Mouse (Mus musculus) limb, embryonic 12.5 days (tissue): ENCODE measurements around the gene Rpl36. TPM values are rescaled to one million over a fixed set of nuclear protein-coding genes. Genes with fewer than 3 reads are reported as not detected.
"Not testable (repeated sequence)": the region's sequence is repeated elsewhere in the genome, so short reads cannot be mapped to it uniquely, and the experiment has no call there.

Experiments
- ATAC-seq: fragments of 200-750 bp; cut with Nextera tagmentation; 2 replicates; pipeline ENCODE4 v1.8.0; 2017; ENCODE audit warnings: low read depth, moderate TSS enrichment; ENCODE audit not compliant: insufficient number of reproducible peaks, insufficient read depth, low FRiP score, low TSS enrichment
- H3K27ac ChIP-seq: fragments of 300-500 bp; sonication (generic); 2 replicates; pipeline ENCODE4 v1.5.1; 2016; ENCODE audit warnings: mild to moderate bottlenecking, moderate library complexity
- H3K27me3 ChIP-seq: fragments of 300-500 bp; sonication (generic); 2 replicates; pipeline ENCODE4 v1.6.1; 2016; ENCODE audit warnings: mild to moderate bottlenecking, moderate library complexity
- H3K36me3 ChIP-seq: fragments of 300-500 bp; sonication (generic); 2 replicates; pipeline ENCODE4 v1.6.1; 2016; ENCODE audit warnings: mild to moderate bottlenecking, moderate library complexity
- H3K4me1 ChIP-seq: fragments of 300-500 bp; sonication (generic); replicated peaks from 2 replicates; pipeline ENCODE4 v1.6.1; 2016
- H3K4me2 ChIP-seq: fragments of 300-500 bp; sonication (generic); 2 replicates; pipeline ENCODE4 v1.6.1; 2016; ENCODE audit warnings: mild to moderate bottlenecking, moderate library complexity
- H3K4me3 ChIP-seq: fragments of 300-500 bp; sonication (generic); replicated peaks from 2 replicates; pipeline ENCODE4 v1.5.1; 2016; ENCODE audit warnings: mild to moderate bottlenecking
- H3K9ac ChIP-seq: fragments of 300-500 bp; sonication (generic); replicated peaks from 2 replicates; pipeline ENCODE4 v1.6.1; 2016; ENCODE audit warnings: mild to moderate bottlenecking, moderate library complexity
- H3K9me3 ChIP-seq: fragments of 300-500 bp; sonication (generic); 2 replicates; pipeline ENCODE4 v1.6.1; 2016; ENCODE audit warnings: mild to moderate bottlenecking, moderate library complexity
- WGBS: fragments of 180-500 bp; shearing (Covaris S2); methylation state at CpG from one replicate; pipeline ENCODE4 v1.1.7; 2016; 5-methylcytosine and 5-hydroxymethylcytosine counted together
- polyA plus RNA-seq: library from polyadenylated mRNA; unstranded; fragments of >200 nt; fragmentation: Nextera tagmentation; extraction: Ambion mirVana; gene quantifications from 2 replicates; pipeline ENCODE4 v1.2.1, GENCODE M21; 2016

Rpl36 gene
- polyA plus RNA-seq, 1 experiment from 2014 or later: 1,768 TPM

DNA sequence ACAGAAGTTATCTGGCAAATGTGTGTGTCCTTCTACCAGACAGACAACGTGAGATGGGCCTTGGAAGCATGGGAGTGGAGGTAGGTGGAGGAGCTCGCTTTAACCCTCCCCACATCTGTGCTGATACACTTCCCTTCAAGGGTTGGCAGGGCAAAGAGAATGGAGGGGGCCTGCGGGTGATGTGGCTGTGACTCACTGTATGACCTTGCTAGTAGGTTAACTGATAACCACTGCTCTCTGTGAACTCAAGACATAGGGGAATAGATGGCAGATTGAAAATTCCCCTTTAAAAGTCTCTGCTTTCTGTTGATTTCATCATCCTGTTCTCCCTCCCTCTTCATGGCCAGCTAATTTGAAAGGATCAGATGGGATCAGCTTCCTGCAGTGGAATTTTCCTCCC, 12.3 kb downstream of the Rpl36 start:
- WGBS: 81% methylated on average over 3 of the region's 3 CpGs

DNA sequence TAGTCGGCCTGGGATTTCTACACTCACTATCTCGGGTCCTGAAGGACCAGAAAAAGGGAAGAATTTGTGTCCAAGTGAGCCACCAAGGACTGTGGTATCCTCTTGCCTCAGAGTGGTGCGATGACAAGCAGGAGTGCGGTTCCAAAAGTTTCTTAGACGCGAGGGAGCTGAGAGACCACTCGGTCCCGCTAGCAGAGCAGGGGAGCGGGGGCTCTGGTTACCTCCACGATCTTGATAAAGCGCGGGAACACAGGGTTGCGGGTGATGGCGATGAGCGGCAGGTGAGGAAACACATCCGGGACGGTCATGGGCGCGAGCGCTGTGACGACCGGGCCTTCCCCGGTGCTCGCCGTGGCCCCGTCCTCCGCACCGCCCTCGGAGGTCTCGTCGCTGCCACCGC, 13.0 kb downstream of the Rpl36 start:
- Histone ChIP-seq H3K9me3 (no peaks in the 10 kb centered on the region), H3K36me3 (peaks cover 33% of the 10 kb centered on the region), H3K27ac (peak overlapping the region; percentile 80), H3K9ac (peak overlapping the region; percentile 90), H3K4me3 (peak overlapping the region; percentile 94), H3K27me3 (no peaks in the 10 kb centered on the region), H3K4me1 (peaks cover 19% of the 10 kb centered on the region), H3K4me2 (peak overlapping the region; percentile 86)
- ATAC-seq: no peak; the same call in 1 of the 2 replicates
- WGBS: under 1% methylated on average over 32 of the region's 32 CpGs

More for the DNA sequence above, 12.3 kb downstream of the Rpl36 start:
- Histone ChIP-seq H3K4me1 (peaks cover 19% of the 10 kb centered on the region), H3K27ac (no peak overlapping the region), H3K4me3 (peak overlapping the region; percentile 94), H3K4me2 (peak overlapping the region; percentile 86), H3K27me3 (no peaks in the 10 kb centered on the region), H3K9ac (no peak overlapping the region), H3K9me3 (no peaks in the 10 kb centered on the region), H3K36me3 (peaks cover 41% of the 10 kb centered on the region)
- ATAC-seq: no peak

DNA sequence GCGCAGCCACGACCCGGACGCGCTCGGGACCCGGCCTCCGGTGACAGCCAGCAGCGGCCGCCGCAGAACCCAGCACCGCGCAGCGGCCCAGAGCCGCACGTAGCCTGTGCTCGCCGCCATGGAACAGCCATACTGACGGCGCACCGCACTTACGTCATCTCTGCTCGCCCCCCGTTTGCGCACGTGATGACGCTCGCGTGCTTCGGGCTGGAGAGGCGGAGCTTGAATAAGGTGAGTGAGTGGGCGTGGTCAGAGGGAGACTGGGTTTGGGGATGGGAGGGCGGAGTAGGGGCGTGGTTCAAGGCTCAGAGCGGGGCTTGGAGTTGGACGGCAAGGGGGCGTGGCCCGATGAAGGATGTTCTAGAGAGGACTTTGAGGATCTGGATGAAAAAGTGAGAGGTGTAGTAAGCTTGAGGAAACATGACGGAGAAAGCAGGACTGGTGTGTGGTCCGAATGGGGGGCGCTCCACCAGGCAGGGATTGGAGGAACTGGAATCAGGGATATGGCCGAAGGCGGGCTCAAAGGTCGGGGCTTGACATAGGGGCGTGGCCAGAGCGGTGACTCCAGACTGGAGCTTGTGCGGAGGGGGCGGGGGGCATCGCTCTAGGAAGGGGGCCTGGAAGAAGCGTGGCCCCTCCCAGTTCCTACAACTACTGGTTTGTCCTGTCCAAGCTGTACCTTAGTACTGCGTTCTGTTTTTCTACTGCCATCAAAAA, 13.7 kb downstream of the Rpl36 start, which contains the start of gene Lonp1:
Lonp1 (minus strand) TSS at position 134 of the 717 bp plus-strand sequence.
- peak; percentile 88 for ATAC-seq
- Histone ChIP-seq H3K4me2 (peak within 1 kb of the TSS; percentile 86), H3K27me3 (no peaks in the 10 kb centered on the region), H3K4me3 (peak within 1 kb of the TSS; percentile 94), H3K9ac (peak within 1 kb of the TSS; percentile 90), H3K27ac (peak within 1 kb of the TSS; percentile 88), H3K4me1 (peaks cover 19% of the 10 kb centered on the region), H3K9me3 (no peaks in the 10 kb centered on the region), H3K36me3 (peaks cover 27% of the 10 kb centered on the region)
- WGBS: 0% methylated on average over 47 of the region's 51 CpGs

DNA sequence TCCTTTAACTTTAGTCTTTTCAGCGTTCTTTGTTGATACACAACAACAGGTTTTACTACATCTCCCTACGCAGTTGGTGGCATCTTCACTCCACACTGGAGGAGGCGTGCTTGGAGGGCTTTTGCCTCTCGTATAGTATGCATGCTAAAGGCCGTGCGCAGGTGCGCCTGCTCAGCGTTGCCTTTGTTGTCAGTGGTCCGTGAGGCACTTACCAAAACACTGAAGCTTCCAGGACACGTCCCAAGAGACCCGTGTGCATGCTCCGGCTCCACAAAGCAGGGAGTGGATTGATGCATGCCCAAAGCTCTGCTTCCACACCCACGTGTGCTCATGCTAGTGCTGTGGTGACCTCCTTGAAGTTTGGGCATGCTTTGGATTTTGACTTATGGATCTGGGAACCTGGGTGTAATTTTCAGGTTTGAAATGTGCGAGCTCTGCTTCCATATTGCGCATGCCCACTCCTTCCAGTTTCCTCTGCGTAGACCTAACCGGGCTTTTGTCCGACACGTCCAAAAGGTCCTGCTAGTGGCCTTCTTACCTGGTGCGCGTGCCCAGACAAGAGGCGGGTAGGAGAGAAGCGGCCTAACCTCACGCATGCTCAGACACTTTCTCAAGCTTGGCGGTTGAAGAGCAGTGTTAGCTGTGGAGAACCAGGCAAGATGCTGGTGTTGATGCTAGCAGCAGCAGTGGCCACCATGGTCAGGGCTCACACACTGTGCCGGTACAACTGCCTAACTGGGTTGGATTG, 14.5 kb downstream of the Rpl36 start, which contains the start of gene Catsperd:
Catsperd (plus strand) TSS at position 614 of the 748 bp plus-strand sequence.
- H3K4me1 ChIP-seq: peaks cover 19% of the 10 kb centered on the region
- WGBS: 8% methylated on average over 26 of the region's 26 CpGs
- no peaks in the 10 kb centered on the region for H3K27me3 ChIP-seq
- H3K9me3 ChIP-seq: no peaks in the 10 kb centered on the region
- H3K4me3 ChIP-seq: peak within 1 kb of the TSS; percentile 94
- H3K27ac ChIP-seq: peak within 1 kb of the TSS; percentile 88
- ATAC-seq: peak; percentile 18; the same call in 1 of the 2 replicates
- peak within 1 kb of the TSS; percentile 45 for H3K9ac ChIP-seq
- peak within 1 kb of the TSS; percentile 86 for H3K4me2 ChIP-seq
- peaks cover 19% of the 10 kb centered on the region for H3K36me3 ChIP-seq

GRCm38 (mm10) chr17:56629800-56630781, 16.9 kb downstream of the Rpl36 start:
- H3K4me3 ChIP-seq, H3K4me2 ChIP-seq, H3K27ac ChIP-seq, ATAC-seq, H3K27me3 ChIP-seq, H3K9me3 ChIP-seq, H3K9ac ChIP-seq, H3K36me3 ChIP-seq: not testable (repeated sequence)
- 90% methylated on average over 27 of the region's 27 CpGs for WGBS
- H3K4me1 ChIP-seq: peaks cover 19% of the 10 kb centered on the region

GRCm38 (mm10) chr17:56631807-56632206, 18.6 kb downstream of the Rpl36 start:
- no peaks in the 10 kb centered on the region for H3K36me3 ChIP-seq
- 51% methylated on average over 4 of the region's 4 CpGs for WGBS
- H3K27me3 ChIP-seq: no peaks in the 10 kb centered on the region
- peaks cover 7% of the 10 kb centered on the region; the same call in 1 of the 2 replicates for H3K4me1 ChIP-seq
- no peak overlapping the region for H3K27ac ChIP-seq
- no peak overlapping the region for H3K4me2 ChIP-seq
- H3K4me3 ChIP-seq: no peak overlapping the region
- no peak for ATAC-seq
- H3K9ac ChIP-seq: no peak overlapping the region
- no peaks in the 10 kb centered on the region for H3K9me3 ChIP-seq

- H3K27me3 ChIP-seq: no peaks in the 10 kb centered on the region
- H3K9me3 ChIP-seq: no peaks in the 10 kb centered on the region
- H3K9ac ChIP-seq: no peak overlapping the region
- no peaks in the 10 kb centered on the region for H3K4me1 ChIP-seq
- H3K4me3 ChIP-seq: no peak overlapping the region
- no peak overlapping the region for H3K27ac ChIP-seq
- WGBS: 87% methylated on average over 6 of the region's 6 CpGs
- no peak overlapping the region for H3K4me2 ChIP-seq
- no peak for ATAC-seq
- H3K36me3 ChIP-seq: no peaks in the 10 kb centered on the region
Observed at GRCm38 (mm10) chr17:56634023-56634422, 20.8 kb downstream of the Rpl36 start.

DNA sequence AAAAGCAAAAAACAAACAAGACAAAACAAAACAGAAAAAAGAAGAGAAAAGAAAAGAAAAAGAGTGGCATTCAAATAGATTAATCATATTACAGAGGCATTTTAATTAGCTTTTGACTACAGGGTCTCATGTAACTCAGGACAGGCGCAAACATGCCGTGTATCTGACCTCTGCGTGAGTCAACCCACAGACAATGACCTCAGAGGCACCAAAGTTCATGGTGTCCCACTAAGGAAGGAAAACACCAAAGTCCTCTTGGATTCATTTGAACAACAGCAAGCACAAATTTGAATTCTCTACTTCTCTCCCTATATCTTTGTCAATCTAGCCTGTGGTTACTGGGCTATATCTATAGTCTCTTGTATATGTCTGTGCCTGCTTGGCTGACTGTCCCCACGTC, 30.0 kb downstream of the Rpl36 start:
- ATAC-seq: no peak
- WGBS: 85% methylated on average over 4 of the region's 4 CpGs

GRCm38 (mm10) chr17:56647546-56647945, 34.3 kb downstream of the Rpl36 start:
- no peaks in the 10 kb centered on the region for H3K36me3 ChIP-seq
- H3K4me3 ChIP-seq: no peak overlapping the region
- no peaks in the 10 kb centered on the region for H3K4me1 ChIP-seq
- H3K9me3 ChIP-seq: no peaks in the 10 kb centered on the region
- WGBS: 76% methylated on average over 9 of the region's 13 CpGs
- no peak overlapping the region for H3K9ac ChIP-seq
- no peak overlapping the region for H3K27ac ChIP-seq
- H3K27me3 ChIP-seq: no peaks in the 10 kb centered on the region
- ATAC-seq: no peak
- H3K4me2 ChIP-seq: no peak overlapping the region

More for the DNA sequence above, 30.0 kb downstream of the Rpl36 start:
- no peaks in the 10 kb centered on the region for H3K27me3 ChIP-seq
- H3K4me1 ChIP-seq: no peaks in the 10 kb centered on the region
- no peaks in the 10 kb centered on the region for H3K9me3 ChIP-seq
- H3K9ac ChIP-seq: no peak overlapping the region
- H3K36me3 ChIP-seq: no peaks in the 10 kb centered on the region
- no peak overlapping the region for H3K4me2 ChIP-seq
- H3K27ac ChIP-seq: no peak overlapping the region
- no peak overlapping the region for H3K4me3 ChIP-seq

DNA sequence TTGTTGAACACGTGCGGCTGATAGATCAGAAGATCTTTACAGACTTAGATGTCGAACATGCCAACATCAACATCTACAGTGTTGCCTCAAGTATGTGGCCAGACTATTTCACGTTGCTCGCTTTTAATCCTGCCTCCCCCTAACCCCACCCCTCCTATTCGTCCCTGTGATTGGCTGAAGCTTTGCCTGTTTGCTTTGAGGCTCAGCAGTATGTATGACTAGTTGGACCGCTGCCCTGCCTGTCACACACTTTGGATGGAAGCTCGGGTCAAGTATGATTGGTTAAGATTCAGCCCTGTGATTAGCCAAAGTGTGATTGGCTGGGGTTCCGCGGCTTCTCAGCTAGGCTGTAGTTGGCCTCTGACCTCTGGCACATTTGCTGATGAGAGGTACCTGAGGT, 38.6 kb downstream of the Rpl36 start:
- H3K9me3 ChIP-seq: no peaks in the 10 kb centered on the region
- no peak overlapping the region for H3K9ac ChIP-seq
- H3K4me2 ChIP-seq: no peak overlapping the region
- H3K27me3 ChIP-seq: no peaks in the 10 kb centered on the region
- no peak overlapping the region for H3K4me3 ChIP-seq
- no peak for ATAC-seq
- WGBS: 31% methylated on average over 10 of the region's 10 CpGs
- H3K27ac ChIP-seq: no peak overlapping the region
- no peaks in the 10 kb centered on the region for H3K36me3 ChIP-seq
- H3K4me1 ChIP-seq: no peaks in the 10 kb centered on the region
